Mouse (Mus musculus): ENCODE measurements at regions not wholly inside any gene's neighbourhood (a gene's known extent, or its start where the extent isn't known, plus 50 kb on each side); places are given as distances from the start of the nearest gene placed in this dataset.

- TF ChIP-seq POLR2A (IDR thresholded peaks at IDR 0.05; ENCODE audit: borderline replicate concordance, insufficient read depth, low read length) (no peak), CTCF (IDR thresholded peaks at IDR 0.05; ENCODE audit: borderline replicate concordance, insufficient read depth, low read depth, low read length) (no peak)
Measured at GRCm38 (mm10) chr16:9354331-9355030, 524.6 kb downstream of the 1810013L24Rik start.
